Mouse (Mus musculus): ENCODE measurements around the gene Psmc5. TPM values are rescaled to one million over a fixed set of nuclear protein-coding genes. Genes with fewer than 3 reads are reported as not detected.

The Psmc5 gene
- 331 TPM for polyA plus RNA-seq (2015; fragmentation: Illumina TruSeq; extraction: RNeasy Lipid Tissue Mini Kit (QIAGEN cat#74804); ENCODE audit: low read depth, low replicate concordance)

DNA sequence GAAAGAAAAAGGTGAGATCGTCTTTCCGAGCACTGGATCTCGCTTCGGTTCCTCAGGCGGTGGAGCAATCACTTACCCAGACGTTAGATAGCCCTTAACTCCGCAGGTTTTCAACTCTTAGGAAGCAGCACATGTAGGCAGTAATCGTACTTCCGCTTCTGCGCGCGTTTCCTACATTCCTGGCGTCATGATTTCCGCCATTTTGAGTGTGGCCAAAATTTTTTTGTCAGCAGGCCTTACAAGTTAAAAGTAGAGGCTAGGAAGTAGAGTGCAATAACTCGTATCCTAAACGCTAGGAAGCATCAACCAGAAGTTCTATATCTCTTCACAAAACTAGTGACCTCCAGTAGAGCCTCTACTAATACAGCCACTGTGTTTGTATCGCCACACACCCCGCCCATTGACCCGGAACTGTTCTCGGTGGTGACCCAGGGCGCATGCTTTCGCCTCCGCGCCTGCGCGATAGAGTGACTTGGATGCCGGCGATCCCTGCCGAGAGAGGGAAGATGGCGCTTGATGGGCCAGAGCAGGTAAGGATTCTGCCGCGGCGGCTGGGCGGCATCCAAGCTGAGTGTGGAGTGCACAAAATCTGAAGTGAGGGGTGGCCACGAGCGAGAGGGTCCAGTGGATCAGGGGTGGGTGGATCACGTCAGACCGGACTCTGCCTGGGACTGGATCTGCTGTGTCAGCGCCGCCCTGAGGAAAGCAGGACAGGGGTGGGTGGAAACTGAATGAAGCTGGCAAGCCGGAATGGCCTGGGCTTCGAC, at the start of gene Psmc5, which contains the start of gene Ftsj3:
Psmc5 (plus strand) TSS at position 470 of the 767 bp plus-strand sequence.
Ftsj3 (minus strand) TSS at position 395 of the 767 bp plus-strand sequence.

DNA sequence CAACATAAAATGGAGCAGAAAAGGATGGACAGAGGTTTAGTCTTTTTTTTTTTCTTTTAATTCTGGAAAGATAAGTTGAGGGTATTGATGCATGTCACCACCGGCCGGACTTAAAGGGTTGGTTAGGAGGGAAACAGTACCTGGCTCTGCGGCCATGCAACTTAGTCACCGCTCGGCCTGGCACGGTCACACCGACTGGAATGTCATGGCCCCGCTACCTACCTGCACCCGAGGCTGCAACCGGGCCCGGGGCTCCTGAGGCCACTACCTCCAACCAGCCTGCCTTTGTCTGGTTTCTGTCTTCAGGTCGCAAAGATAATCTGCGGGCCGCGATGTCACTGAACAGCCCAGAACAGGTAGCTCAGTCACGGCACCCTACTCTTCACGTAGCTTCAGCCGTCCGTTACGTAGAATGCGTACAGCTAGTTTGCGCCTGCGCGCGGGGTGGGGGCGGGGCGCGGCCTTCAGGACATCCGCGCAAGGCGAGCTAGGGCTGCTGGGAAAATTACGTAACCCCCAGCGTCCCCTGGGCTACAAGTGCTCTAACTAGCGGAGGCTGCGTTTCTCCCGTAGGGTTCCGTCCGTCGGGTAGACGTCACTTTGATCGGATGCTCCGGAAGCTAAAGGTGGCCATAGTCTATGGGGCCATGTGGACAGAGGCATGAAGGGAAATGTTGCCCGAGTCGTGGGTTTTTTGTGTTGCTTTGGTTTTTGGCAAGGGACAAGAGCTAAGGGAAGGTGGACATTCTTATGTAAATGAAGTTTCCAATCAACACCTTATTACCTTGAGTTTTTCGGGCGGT, 39.8 kb upstream of the Psmc5 start, which contains the start of gene Ccdc47:
Ccdc47 (minus strand) TSS at position 418 of the 803 bp plus-strand sequence.

DNA sequence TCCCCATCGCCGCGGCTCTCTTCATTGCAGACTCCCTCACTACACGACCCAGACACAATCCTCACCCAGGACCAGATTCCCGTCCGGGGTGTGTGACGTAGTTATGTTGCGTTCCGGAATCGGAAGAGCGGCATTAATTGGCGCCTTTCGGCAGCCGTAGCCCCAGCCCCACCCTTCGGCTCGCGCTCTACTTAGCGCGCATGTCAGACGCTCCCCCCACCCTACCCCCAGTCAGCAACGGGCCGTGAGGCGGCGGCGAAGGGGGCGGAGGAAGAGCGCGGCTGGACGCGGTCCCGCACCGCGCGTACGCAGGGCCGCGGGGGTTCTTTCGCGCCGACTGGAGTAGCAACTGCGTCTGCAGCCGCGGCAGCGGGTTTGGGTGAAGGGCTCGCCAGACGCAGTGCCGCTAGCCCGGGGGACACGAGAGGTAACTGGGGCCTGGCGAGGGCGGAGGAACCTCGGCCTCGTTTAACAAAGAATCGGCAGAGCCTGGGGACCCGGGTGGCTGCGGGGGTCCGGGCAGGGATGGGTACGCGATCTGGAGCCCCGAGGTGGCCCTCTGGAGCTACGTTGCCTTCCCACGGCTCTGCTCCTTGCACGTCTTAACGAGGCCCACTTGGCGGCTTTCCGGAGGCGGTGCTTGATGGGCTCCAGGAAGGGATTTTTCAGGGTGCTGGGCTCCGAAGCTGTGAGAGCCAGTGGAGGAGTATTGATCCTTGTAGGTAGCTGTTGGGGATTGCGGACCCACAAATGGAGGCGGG, 39.0 kb upstream of the Psmc5 start, which contains the start of gene Ddx42:
Ddx42 (plus strand) TSS at position 197 of the 761 bp plus-strand sequence.

DNA sequence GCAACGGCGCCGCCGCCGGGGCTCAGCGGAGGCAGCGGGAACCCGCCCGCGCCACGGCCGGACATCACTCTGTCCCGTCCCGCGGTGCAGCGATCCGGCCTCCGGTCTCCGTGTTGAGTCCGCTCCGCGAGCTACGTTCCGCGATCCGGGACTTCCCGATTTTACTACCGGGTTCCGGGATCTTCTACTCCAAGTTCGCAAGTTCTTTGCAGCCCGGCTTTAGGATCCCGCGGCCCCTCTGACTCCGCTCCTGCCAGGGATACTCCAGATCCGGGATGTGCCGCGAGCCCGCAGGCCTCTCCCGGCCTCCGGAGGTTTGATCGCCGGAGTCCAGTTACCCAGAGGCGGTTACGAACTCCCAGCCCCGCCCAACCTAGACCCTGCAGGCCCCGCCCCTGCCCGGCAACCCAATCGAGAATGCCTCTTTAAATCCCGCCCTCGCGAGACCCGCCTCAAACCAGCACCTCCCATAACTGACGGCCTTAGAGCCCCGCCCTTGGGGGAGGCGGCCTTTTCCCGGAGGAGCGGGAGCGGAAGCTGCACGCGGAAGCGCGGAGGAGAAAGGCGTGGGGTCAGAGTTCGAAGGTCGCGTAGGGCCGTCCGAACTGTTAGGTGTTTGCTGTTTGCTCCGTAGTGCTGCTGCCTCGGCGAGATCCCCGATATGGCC, 16.8 kb downstream of the Psmc5 start, which contains the start of gene Smarcd2:
Smarcd2 (minus strand) TSS at position 329 of the 667 bp plus-strand sequence.

DNA sequence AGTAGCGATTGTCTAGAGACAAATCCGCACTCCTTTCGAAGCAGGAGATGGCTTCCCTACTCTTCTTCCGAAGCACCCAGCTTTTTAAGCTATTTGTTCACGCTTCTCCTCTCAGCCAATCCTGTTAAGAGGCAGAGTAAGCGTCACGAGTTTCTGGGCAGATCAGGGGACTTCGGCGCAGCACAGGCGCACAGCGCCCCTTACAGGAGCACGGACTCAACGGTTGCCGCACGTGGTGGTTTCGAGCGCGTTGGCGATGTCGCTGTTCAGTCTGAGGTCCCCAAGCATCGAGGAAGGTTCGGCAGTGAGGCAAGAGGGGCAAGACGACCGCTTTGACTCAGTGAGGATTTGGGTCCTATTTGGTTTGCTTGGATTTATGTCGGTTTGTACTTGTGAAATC, 20.5 kb downstream of the Psmc5 start, which contains the start of gene Tcam1:
Tcam1 (plus strand) TSS at position 219 of the 400 bp plus-strand sequence.

DNA sequence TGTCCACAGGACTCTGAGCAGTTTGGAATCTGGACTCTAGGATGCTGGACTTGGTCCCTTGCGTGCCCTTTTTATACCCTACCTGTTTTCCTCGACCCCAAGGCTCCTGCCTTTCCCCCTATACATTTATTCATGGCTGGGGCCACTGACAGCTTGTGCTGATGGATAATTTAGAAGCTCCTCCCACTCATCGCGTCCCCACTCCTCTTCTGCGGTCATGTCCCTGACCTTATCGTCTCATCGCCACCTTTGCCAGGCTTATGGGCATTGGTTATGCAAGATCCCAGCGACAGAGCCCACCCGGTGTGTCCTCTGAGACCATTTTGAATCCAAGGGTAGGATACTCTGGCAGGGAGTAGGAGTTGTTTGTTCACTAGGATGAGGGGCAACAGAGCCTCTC, 45.8 kb downstream of the Psmc5 start, which contains the start of gene Gh:
Gh (minus strand) TSS at position 101 of the 400 bp plus-strand sequence.

Other genes starting within 250 kb of the Psmc5 start
- gene Kcnh6, start 248.0 kb upstream of the Psmc5 start, polyA plus RNA-seq (2015; fragmentation: Illumina TruSeq; extraction: RNeasy Lipid Tissue Mini Kit (QIAGEN cat#74804); ENCODE audit: low read depth, low replicate concordance) = 1.1 TPM
- 80.7 TPM for gene Dcaf7, start 219.3 kb upstream of the Psmc5 start, polyA plus RNA-seq (2015; fragmentation: Illumina TruSeq; extraction: RNeasy Lipid Tissue Mini Kit (QIAGEN cat#74804); ENCODE audit: low read depth, low replicate concordance)
- gene Taco1, start 190.1 kb upstream of the Psmc5 start, polyA plus RNA-seq (2015; fragmentation: Illumina TruSeq; extraction: RNeasy Lipid Tissue Mini Kit (QIAGEN cat#74804); ENCODE audit: low read depth, low replicate concordance) = 20.1 TPM
- gene Map3k3, start 171.5 kb upstream of the Psmc5 start, polyA plus RNA-seq (2015; fragmentation: Illumina TruSeq; extraction: RNeasy Lipid Tissue Mini Kit (QIAGEN cat#74804); ENCODE audit: low read depth, low replicate concordance) = 21.4 TPM
- not detected for gene Gm10840, start 95.3 kb upstream of the Psmc5 start, polyA plus RNA-seq (2015; fragmentation: Illumina TruSeq; extraction: RNeasy Lipid Tissue Mini Kit (QIAGEN cat#74804); ENCODE audit: low read depth, low replicate concordance)
- gene Limd2, start 95.3 kb upstream of the Psmc5 start, polyA plus RNA-seq (2015; fragmentation: Illumina TruSeq; extraction: RNeasy Lipid Tissue Mini Kit (QIAGEN cat#74804); ENCODE audit: low read depth, low replicate concordance) = 78.9 TPM
- 23.9 TPM for gene Strada, start 54.0 kb upstream of the Psmc5 start, polyA plus RNA-seq (2015; fragmentation: Illumina TruSeq; extraction: RNeasy Lipid Tissue Mini Kit (QIAGEN cat#74804); ENCODE audit: low read depth, low replicate concordance)
- 100 TPM for gene Ccdc47, start 39.8 kb upstream of the Psmc5 start, polyA plus RNA-seq (2015; fragmentation: Illumina TruSeq; extraction: RNeasy Lipid Tissue Mini Kit (QIAGEN cat#74804); ENCODE audit: low read depth, low replicate concordance)
- 46.6 TPM for gene Ddx42, start 39.2 kb upstream of the Psmc5 start, polyA plus RNA-seq (2015; fragmentation: Illumina TruSeq; extraction: RNeasy Lipid Tissue Mini Kit (QIAGEN cat#74804); ENCODE audit: low read depth, low replicate concordance)
- gene Ftsj3, start 75 bp upstream of the Psmc5 start, polyA plus RNA-seq (2015; fragmentation: Illumina TruSeq; extraction: RNeasy Lipid Tissue Mini Kit (QIAGEN cat#74804); ENCODE audit: low read depth, low replicate concordance) = 22.7 TPM
- gene Smarcd2, start 16.8 kb downstream of the Psmc5 start, polyA plus RNA-seq (2015; fragmentation: Illumina TruSeq; extraction: RNeasy Lipid Tissue Mini Kit (QIAGEN cat#74804); ENCODE audit: low read depth, low replicate concordance) = 13.9 TPM
- not detected for gene Tcam1, start 20.5 kb downstream of the Psmc5 start, polyA plus RNA-seq (2015; fragmentation: Illumina TruSeq; extraction: RNeasy Lipid Tissue Mini Kit (QIAGEN cat#74804); ENCODE audit: low read depth, low replicate concordance)
- not detected for gene Gh, start 45.7 kb downstream of the Psmc5 start, polyA plus RNA-seq (2015; fragmentation: Illumina TruSeq; extraction: RNeasy Lipid Tissue Mini Kit (QIAGEN cat#74804); ENCODE audit: low read depth, low replicate concordance)
- 0.54 TPM for gene Cd79b, start 58.6 kb downstream of the Psmc5 start, polyA plus RNA-seq (2015; fragmentation: Illumina TruSeq; extraction: RNeasy Lipid Tissue Mini Kit (QIAGEN cat#74804); ENCODE audit: low read depth, low replicate concordance)
- not detected for gene Scn4a, start 97.1 kb downstream of the Psmc5 start, polyA plus RNA-seq (2015; fragmentation: Illumina TruSeq; extraction: RNeasy Lipid Tissue Mini Kit (QIAGEN cat#74804); ENCODE audit: low read depth, low replicate concordance)
- gene Prr29, start 109.3 kb downstream of the Psmc5 start, polyA plus RNA-seq (2015; fragmentation: Illumina TruSeq; extraction: RNeasy Lipid Tissue Mini Kit (QIAGEN cat#74804); ENCODE audit: low read depth, low replicate concordance) = 0.76 TPM
- 5.8 TPM for gene Icam2, start 131.9 kb downstream of the Psmc5 start, polyA plus RNA-seq (2015; fragmentation: Illumina TruSeq; extraction: RNeasy Lipid Tissue Mini Kit (QIAGEN cat#74804); ENCODE audit: low read depth, low replicate concordance)
- 3.6 TPM for gene Ern1, start 231.7 kb downstream of the Psmc5 start, polyA plus RNA-seq (2015; fragmentation: Illumina TruSeq; extraction: RNeasy Lipid Tissue Mini Kit (QIAGEN cat#74804); ENCODE audit: low read depth, low replicate concordance)